Mouse (Mus musculus): Measurements from ENCODE around the gene Mapk14.
"Not testable (repeated sequence)": the region's sequence is repeated elsewhere in the genome, so short reads cannot be mapped to it uniquely, and the experiment has no call there.

Gene Mapk14

GRCm38 (mm10) chr17:28739244-28739643 is 48.1 kb downstream of the Mapk14 start:
- DNase-seq (ENCODE audit: extremely low read depth, low read depth) = no peak

GRCm38 (mm10) chr17:28743145-28743866 is 52.2 kb downstream of the Mapk14 start:
- DNase-seq (ENCODE audit: extremely low read depth, low read depth) = no peak

GRCm38 (mm10) chr17:28743916-28744315 is 52.8 kb downstream of the Mapk14 start:
- peak; percentile 20 for DNase-seq (ENCODE audit: extremely low read depth, low read depth)

- DNase-seq (ENCODE audit: extremely low read depth, low read depth) = no peak
Measured at GRCm38 (mm10) chr17:28745773-28746172, 54.6 kb downstream of the Mapk14 start.

- DNase-seq (ENCODE audit: extremely low read depth, low read depth) = no peak
Measured at GRCm38 (mm10) chr17:28748001-28748400, 56.9 kb downstream of the Mapk14 start.

- DNase-seq (ENCODE audit: extremely low read depth, low read depth) = no peak
Measured at GRCm38 (mm10) chr17:28750580-28750979, 59.5 kb downstream of the Mapk14 start.

GRCm38 (mm10) chr17:28756447-28756846 is 65.3 kb downstream of the Mapk14 start:
- DNase-seq (ENCODE audit: extremely low read depth, low read depth) = no peak

GRCm38 (mm10) chr17:28757470-28757869 is 66.3 kb downstream of the Mapk14 start:
- no peak for DNase-seq (ENCODE audit: extremely low read depth, low read depth)

- DNase-seq (ENCODE audit: extremely low read depth, low read depth) = no peak
Measured at GRCm38 (mm10) chr17:28760736-28761312, 69.7 kb downstream of the Mapk14 start.

GRCm38 (mm10) chr17:28761871-28762270 is 70.7 kb downstream of the Mapk14 start:
- DNase-seq (ENCODE audit: extremely low read depth, low read depth) = peak; percentile 42

GRCm38 (mm10) chr17:28766203-28766602 is 75.1 kb downstream of the Mapk14 start:
- DNase-seq (ENCODE audit: extremely low read depth, low read depth) = no peak

GRCm38 (mm10) chr17:28766781-28767515 is 75.8 kb downstream of the Mapk14 start:
- DNase-seq (ENCODE audit: extremely low read depth, low read depth) = no peak

- DNase-seq (ENCODE audit: extremely low read depth, low read depth) = no peak
Measured at GRCm38 (mm10) chr17:28769121-28769874, 78.2 kb downstream of the Mapk14 start, which contains the start of gene Mapk13. Mapk13 (plus strand) TSS chr17:28769297.

- peak; percentile 49 for DNase-seq (ENCODE audit: extremely low read depth, low read depth)
Measured at GRCm38 (mm10) chr17:28769875-28770421, 78.8 kb downstream of the Mapk14 start.

- DNase-seq (ENCODE audit: extremely low read depth, low read depth) = no peak
Measured at GRCm38 (mm10) chr17:28771289-28771688, 80.2 kb downstream of the Mapk14 start.

GRCm38 (mm10) chr17:28774303-28774702 is 83.2 kb downstream of the Mapk14 start:
- not testable (repeated sequence) for DNase-seq (ENCODE audit: extremely low read depth, low read depth)

- no peak for DNase-seq (ENCODE audit: extremely low read depth, low read depth)
Measured at GRCm38 (mm10) chr17:28775161-28775560, 84.0 kb downstream of the Mapk14 start.

- no peak for DNase-seq (ENCODE audit: extremely low read depth, low read depth)
Measured at GRCm38 (mm10) chr17:28776817-28777216, 85.7 kb downstream of the Mapk14 start.

- no peak for DNase-seq (ENCODE audit: extremely low read depth, low read depth)
Measured at GRCm38 (mm10) chr17:28777231-28778005, 86.3 kb downstream of the Mapk14 start.

- no peak for DNase-seq (ENCODE audit: extremely low read depth, low read depth)
Measured at GRCm38 (mm10) chr17:28779735-28780134, 88.6 kb downstream of the Mapk14 start.

Measured in MEL-GATA-1-ER (cell line).